Mouse (Mus musculus) liver, embryonic 12.5 days (tissue): ENCODE measurements around the gene Ndel1. TPM values are rescaled to one million over a fixed set of nuclear protein-coding genes. Genes with fewer than 3 reads are reported as not detected.
A peak's percentile ranks its signal among the peaks of the same experiment; 100 is the strongest.

Source experiments
- ATAC-seq: fragments of 200-750 bp; cut with Nextera tagmentation; 2 replicates; pipeline ENCODE4 v1.8.0; 2017; ENCODE audit warnings: moderate number of reproducible peaks, mild to moderate bottlenecking, moderate library complexity
- H3K27ac ChIP-seq: fragments of 300-500 bp; sonication (generic); 2 replicates; pipeline ENCODE4 v1.5.1; 2016; ENCODE audit warnings: mild to moderate bottlenecking
- H3K27me3 ChIP-seq: fragments of 300-500 bp; sonication (generic); replicated peaks from 2 replicates; pipeline ENCODE4 v1.6.1; 2016; ENCODE audit warnings: mild to moderate bottlenecking, moderate library complexity
- H3K36me3 ChIP-seq: fragments of 300-500 bp; sonication (generic); 2 replicates; pipeline ENCODE4 v1.6.1; 2016; ENCODE audit warnings: mild to moderate bottlenecking, moderate library complexity
- H3K4me1 ChIP-seq: fragments of 300-500 bp; sonication (generic); 2 replicates; pipeline ENCODE4 v1.6.1; 2016
- H3K4me2 ChIP-seq: fragments of 300-500 bp; sonication (generic); 2 replicates; pipeline ENCODE4 v1.6.1; 2016; ENCODE audit warnings: mild to moderate bottlenecking, moderate library complexity
- H3K4me3 ChIP-seq: fragments of 300-500 bp; sonication (generic); 2 replicates; pipeline ENCODE4 v1.5.1; 2016; ENCODE audit warnings: mild to moderate bottlenecking, moderate library complexity
- H3K9ac ChIP-seq: fragments of 300-500 bp; sonication (generic); 2 replicates; pipeline ENCODE4 v1.6.1; 2016; ENCODE audit warnings: mild to moderate bottlenecking, moderate library complexity
- H3K9me3 ChIP-seq: fragments of 300-500 bp; sonication (generic); replicated peaks from 2 replicates; pipeline ENCODE4 v1.6.1; 2016; ENCODE audit warnings: mild to moderate bottlenecking, moderate library complexity
- WGBS: fragments of 180-500 bp; shearing (Covaris S2); methylation state at CpG from one replicate; pipeline ENCODE4 v1.1.7; 2016; ENCODE audit not compliant: insufficient replicate concordance; 5-methylcytosine and 5-hydroxymethylcytosine counted together
- polyA plus RNA-seq: library from polyadenylated mRNA; unstranded; fragments of >200 nt; fragmentation: Nextera tagmentation; extraction: Ambion mirVana; gene quantifications from 2 replicates; pipeline ENCODE4 v1.2.1, GENCODE M21; 2016

Gene Ndel1
- polyA plus RNA-seq, 1 experiment from 2014 or later = 40.4 TPM

DNA sequence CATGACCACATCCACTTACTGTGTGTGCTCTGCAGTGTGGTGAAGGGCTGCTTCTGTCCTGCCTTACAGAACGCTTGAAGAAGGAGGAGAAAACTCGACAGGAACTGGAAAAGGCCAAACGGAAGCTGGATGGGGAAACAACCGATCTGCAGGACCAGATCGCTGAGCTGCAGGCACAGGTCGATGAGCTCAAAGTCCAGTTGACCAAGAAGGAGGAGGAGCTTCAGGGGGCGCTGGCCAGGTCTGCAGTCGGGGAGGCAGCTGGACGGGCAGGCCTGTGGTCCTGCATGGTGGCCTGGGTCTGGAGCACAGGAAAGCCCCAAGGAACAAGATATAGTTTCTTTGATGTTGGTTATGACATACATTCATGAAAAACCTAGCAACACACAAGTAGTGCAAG lies 79.9 kb downstream of the Ndel1 start:
- ATAC-seq = no peak
- peaks cover 99% of the 10 kb centered on the region for H3K36me3 ChIP-seq

DNA sequence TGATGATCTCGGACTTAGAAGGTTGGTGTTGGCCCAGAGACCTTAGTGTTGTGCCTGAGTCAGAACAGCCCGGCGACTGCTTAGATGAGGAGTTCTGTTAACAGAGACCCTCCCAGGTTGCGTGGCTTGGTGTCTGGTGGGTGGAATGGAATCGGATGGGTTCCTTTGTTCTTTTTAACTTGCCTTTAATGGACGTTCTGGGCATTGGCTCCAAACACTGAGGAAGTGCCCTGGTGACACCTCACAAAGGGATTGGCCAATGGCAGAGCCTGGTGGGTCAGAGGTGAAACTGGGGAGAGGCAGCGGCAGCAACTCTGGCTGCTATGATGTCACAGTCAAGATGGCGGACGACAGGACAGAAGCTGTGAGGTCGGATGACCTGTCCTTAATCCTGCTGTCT lies 80.9 kb downstream of the Ndel1 start:
- H3K4me3 ChIP-seq = no peak overlapping the region
- H3K9me3 ChIP-seq = no peaks in the 10 kb centered on the region
- H3K27me3 ChIP-seq = no peaks in the 10 kb centered on the region
- H3K9ac ChIP-seq = no peak overlapping the region
- peaks cover 99% of the 10 kb centered on the region for H3K36me3 ChIP-seq
- no peak overlapping the region for H3K27ac ChIP-seq
- H3K4me1 ChIP-seq = no peaks in the 10 kb centered on the region
- no peak overlapping the region for H3K4me2 ChIP-seq
- no peak for ATAC-seq
- WGBS = 83% methylated on average over 10 of the region's 10 CpGs

More for the DNA sequence above, 79.9 kb downstream of the Ndel1 start:
- H3K9ac ChIP-seq = no peak overlapping the region
- 72% methylated on average over 9 of the region's 9 CpGs for WGBS
- H3K4me2 ChIP-seq = 0 out of 2 replicates have a peak overlapping the region, but pooled peaks have one; percentile 5
- H3K27ac ChIP-seq = no peak overlapping the region
- no peaks in the 10 kb centered on the region for H3K9me3 ChIP-seq
- no peaks in the 10 kb centered on the region for H3K4me1 ChIP-seq
- H3K4me3 ChIP-seq = no peak overlapping the region
- H3K27me3 ChIP-seq = no peaks in the 10 kb centered on the region

- H3K36me3 ChIP-seq = peaks cover 99% of the 10 kb centered on the region
- H3K9ac ChIP-seq = no peak overlapping the region
- no peak for ATAC-seq
- no peak overlapping the region for H3K4me3 ChIP-seq
- H3K9me3 ChIP-seq = no peaks in the 10 kb centered on the region
- H3K4me1 ChIP-seq = no peaks in the 10 kb centered on the region
- H3K27me3 ChIP-seq = no peaks in the 10 kb centered on the region
- no peak overlapping the region for H3K27ac ChIP-seq
- no peak overlapping the region for H3K4me2 ChIP-seq
- WGBS = 86% methylated on average over 9 of the region's 9 CpGs
Measured at GRCm38 (mm10) chr11:68787222-68787621, 84.4 kb downstream of the Ndel1 start.

- Histone ChIP-seq H3K27me3 (no peaks in the 10 kb centered on the region), H3K4me2 (no peak overlapping the region), H3K4me3 (no peak overlapping the region), H3K36me3 (peaks cover 98% of the 10 kb centered on the region), H3K9ac (no peak overlapping the region), H3K27ac (no peak overlapping the region), H3K4me1 (no peaks in the 10 kb centered on the region), H3K9me3 (no peaks in the 10 kb centered on the region)
- ATAC-seq = no peak
- WGBS = 71% methylated on average over 8 of the region's 8 CpGs
Measured at GRCm38 (mm10) chr11:68785813-68786212, 85.8 kb downstream of the Ndel1 start.

DNA sequence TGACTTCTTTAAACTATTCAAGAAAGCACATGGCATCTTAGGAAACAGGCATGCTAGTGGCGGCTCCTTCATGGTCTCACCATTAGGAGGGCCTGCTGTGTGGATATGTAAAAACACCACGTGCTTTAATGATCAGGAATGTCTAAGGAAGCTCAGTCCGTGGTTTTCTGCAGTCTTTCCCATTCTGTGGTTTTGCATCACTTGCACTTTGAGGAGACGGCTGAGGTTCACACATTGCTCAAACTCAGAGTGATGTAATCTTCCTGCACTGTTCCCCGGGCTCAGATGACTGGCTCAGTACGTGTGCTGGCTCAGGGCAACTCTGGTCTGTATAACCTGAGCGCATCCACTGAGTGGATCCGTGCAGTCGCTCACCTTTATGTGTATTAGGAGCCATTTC lies 89.3 kb downstream of the Ndel1 start:
- 64% methylated on average over 9 of the region's 9 CpGs for WGBS
- no peaks in the 10 kb centered on the region for H3K4me1 ChIP-seq
- no peak overlapping the region for H3K9ac ChIP-seq
- H3K27ac ChIP-seq = no peak overlapping the region
- no peaks in the 10 kb centered on the region for H3K9me3 ChIP-seq
- no peaks in the 10 kb centered on the region for H3K27me3 ChIP-seq
- peaks cover 85% of the 10 kb centered on the region for H3K36me3 ChIP-seq
- no peak for ATAC-seq
- H3K4me3 ChIP-seq = no peak overlapping the region
- no peak overlapping the region for H3K4me2 ChIP-seq

DNA sequence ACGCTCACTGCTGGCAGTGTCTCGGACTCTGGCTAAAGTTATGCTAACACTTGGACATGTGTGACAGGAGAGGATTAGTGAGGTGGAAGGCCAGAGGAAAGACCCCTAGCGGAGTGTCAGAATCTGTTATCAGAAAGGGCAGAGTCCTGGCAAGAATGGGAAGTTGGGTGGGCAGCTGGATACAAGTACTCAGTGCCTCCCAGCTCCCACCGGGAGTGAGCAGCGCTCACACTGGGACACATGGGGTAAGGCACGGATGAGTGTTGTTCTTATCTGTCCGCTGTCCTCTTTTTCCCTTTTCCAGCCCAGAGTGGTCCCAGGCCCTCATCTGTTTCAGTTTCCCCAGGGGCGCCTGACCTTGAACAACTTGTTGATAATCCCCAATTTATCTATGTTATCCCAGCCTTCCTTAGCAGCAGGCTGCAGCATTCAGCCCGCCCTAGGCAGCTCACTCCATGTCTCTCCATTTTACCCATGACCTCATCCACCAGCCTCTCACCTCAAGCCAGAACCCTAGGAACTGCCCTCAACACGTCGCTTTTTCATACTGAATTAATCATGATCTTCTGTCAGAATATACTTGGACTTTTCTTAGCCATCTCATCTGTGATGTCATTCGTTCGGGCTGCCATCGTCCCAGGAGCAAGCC lies 91.1 kb downstream of the Ndel1 start:
- peaks cover 83% of the 10 kb centered on the region for H3K36me3 ChIP-seq
- 76% methylated on average over 14 of the region's 14 CpGs for WGBS
- ATAC-seq = no peak

DNA sequence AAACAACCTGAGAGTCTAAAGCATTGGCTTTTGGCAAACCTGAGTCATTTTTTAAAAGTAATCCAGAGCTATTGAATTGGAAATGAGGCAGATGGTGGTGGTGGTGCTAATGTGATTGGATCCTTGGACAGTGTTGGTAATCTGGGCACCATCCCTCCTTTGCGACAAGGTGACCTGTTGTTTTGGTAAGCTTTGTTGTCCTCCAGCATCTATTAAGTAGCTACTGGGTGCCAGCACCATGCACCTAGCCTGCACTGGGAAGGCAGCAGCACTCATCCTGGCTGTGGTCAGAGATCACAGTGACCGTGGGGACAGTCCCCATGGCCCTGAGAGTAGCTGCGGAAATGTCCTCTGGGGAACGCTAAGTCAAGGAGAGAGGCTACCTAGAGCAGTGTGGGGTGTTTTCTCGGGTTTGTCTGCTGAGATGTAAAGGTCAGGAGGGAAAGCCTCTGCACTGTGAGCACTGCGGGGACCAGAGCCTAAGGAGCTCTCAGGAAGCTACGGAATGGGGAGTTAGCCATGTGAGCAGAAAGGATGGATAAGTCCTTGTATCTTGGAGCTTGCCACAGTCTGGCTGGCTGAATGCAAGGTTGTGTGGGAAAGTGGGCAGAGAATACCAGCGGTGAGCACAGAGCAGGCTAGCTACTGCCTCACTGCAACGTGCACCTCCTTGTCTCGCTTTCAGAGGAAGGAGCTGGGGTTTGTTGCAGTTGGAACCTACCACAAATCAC lies 91.8 kb downstream of the Ndel1 start:
- Histone ChIP-seq H3K4me2 (no peak overlapping the region), H3K36me3 (peaks cover 82% of the 10 kb centered on the region), H3K9ac (no peak overlapping the region), H3K4me1 (no peaks in the 10 kb centered on the region), H3K27ac (no peak overlapping the region), H3K27me3 (no peaks in the 10 kb centered on the region), H3K9me3 (no peaks in the 10 kb centered on the region), H3K4me3 (no peak overlapping the region)
- 80% methylated on average over 10 of the region's 10 CpGs for WGBS
- no peak for ATAC-seq

More for the DNA sequence above, 91.1 kb downstream of the Ndel1 start:
- no peak overlapping the region for H3K4me3 ChIP-seq
- no peak overlapping the region for H3K9ac ChIP-seq
- H3K4me2 ChIP-seq = no peak overlapping the region
- no peaks in the 10 kb centered on the region for H3K9me3 ChIP-seq
- no peak overlapping the region for H3K27ac ChIP-seq
- no peaks in the 10 kb centered on the region for H3K4me1 ChIP-seq
- no peaks in the 10 kb centered on the region for H3K27me3 ChIP-seq

GRCm38 (mm10) chr11:68778855-68779254 lies 92.8 kb downstream of the Ndel1 start:
- Histone ChIP-seq H3K36me3 (peaks cover 75% of the 10 kb centered on the region), H3K27me3 (no peaks in the 10 kb centered on the region), H3K4me1 (no peaks in the 10 kb centered on the region), H3K4me2 (no peak overlapping the region), H3K9ac (no peak overlapping the region), H3K9me3 (no peaks in the 10 kb centered on the region), H3K27ac (no peak overlapping the region), H3K4me3 (no peak overlapping the region)
- no peak for ATAC-seq

GRCm38 (mm10) chr11:68777933-68778332 lies 93.7 kb downstream of the Ndel1 start:
- Histone ChIP-seq H3K4me3 (no peak overlapping the region), H3K4me2 (no peak overlapping the region), H3K9ac (no peak overlapping the region), H3K36me3 (peaks cover 75% of the 10 kb centered on the region), H3K27me3 (no peaks in the 10 kb centered on the region), H3K4me1 (no peaks in the 10 kb centered on the region), H3K9me3 (no peaks in the 10 kb centered on the region), H3K27ac (no peak overlapping the region)
- ATAC-seq = no peak
- 67% methylated on average over 11 of the region's 11 CpGs for WGBS

DNA sequence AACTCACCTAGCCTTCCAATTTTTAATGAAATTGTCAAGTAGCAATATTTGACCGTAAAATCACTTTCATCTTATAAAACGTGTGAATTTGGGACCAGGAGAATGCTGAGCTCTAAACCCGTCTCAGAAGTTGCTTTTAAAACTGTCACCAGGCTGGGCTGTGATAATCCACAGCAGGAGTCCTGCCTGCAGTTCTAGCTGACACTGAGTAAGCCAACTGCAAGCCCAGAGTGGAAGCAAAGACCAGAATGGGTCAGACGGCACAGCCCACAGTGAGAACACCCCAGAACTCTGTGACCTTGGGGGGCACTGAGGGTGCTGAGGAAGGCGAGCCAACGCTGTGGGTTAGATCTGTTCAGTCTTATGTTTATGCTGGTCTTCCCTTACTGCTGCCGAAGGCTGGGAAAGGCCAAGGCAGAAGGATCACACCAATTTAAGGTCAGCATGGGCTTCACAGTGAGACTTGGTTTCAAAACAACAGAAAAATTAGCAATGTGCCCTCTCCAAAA lies 95.5 kb downstream of the Ndel1 start:
- Histone ChIP-seq H3K9me3 (no peaks in the 10 kb centered on the region), H3K27me3 (no peaks in the 10 kb centered on the region), H3K4me2 (no peak overlapping the region), H3K4me1 (peaks cover 3% of the 10 kb centered on the region), H3K9ac (no peak overlapping the region), H3K27ac (no peak overlapping the region), H3K4me3 (no peak overlapping the region), H3K36me3 (peaks cover 75% of the 10 kb centered on the region)
- WGBS = 77% methylated on average over 7 of the region's 7 CpGs
- no peak for ATAC-seq
